Mouse (Mus musculus) WW6 (cell line): ENCODE results near the gene Clspn.

Experiments used
- DNase-seq: peaks from one replicate; pipeline ENCODE4 v3.0.0-alpha.2; 2013; ENCODE audit warnings: low read depth, low spot score

Gene Clspn

DNA sequence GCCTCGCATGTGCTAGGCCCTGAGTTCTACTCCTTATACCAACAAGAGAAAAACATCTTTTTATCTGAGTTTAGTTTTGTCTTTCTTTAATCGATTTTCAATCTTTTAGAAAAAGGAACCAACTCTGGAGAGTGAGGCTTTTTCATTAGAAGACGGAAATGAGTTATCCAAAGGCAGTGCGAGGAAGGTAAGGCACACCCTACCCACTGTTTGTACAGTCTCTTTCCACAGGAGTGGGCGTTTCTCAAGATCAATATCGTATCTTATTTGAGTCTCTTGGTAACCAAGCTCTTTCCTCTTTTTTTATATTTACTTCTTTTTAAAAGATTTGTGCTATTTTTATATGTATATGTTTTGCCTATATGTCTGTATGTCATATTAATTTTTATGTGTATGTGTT, 7.1 kb downstream of the Clspn start:
- DNase-seq = no peak

GRCm38 (mm10) chr4:126567243-126567642, 10.5 kb downstream of the Clspn start:
- no peak for DNase-seq

- DNase-seq = no peak
These were observed 13.0 kb downstream of the Clspn start for GRCm38 (mm10) chr4:126569783-126570182.

DNA sequence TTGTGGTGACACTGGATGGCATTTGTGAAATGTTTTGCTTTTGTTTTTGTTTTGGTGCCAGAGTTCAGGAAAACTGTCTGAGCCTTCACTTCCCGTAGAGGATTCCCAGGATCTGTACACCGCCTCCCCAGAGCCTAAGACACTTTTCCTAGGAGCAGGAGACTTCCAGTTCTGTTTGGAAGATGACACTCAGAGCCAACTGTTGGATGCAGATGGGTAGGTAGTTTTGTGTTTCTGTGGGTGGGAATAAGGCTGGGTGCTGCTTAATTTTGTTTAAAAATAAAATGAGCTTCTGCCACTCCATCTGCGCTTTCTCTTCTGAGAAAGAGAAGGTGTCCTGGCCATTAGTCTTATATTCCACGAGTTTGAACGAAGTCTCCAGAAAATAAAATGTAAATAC, 19.5 kb downstream of the Clspn start:
- no peak for DNase-seq

DNA sequence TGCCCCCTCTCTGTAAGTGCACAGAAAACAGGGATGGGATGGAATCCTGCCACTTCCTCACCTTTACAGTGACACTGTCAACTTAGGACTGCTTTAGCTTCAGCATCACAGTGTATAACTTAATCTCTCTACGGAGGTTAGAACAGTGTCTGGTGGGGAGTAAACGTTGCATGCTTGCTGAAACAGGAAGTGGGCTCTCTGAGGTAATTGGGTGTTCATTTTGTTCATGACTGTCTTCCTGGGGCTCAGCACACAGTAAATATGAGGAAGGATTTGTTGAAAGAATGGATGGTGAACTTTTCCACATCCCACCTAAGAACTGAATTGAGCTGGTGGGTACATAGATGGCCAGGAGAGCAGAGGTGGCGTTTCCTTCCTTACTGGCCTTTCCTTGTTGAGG, 21.2 kb downstream of the Clspn start:
- DNase-seq = no peak

DNA sequence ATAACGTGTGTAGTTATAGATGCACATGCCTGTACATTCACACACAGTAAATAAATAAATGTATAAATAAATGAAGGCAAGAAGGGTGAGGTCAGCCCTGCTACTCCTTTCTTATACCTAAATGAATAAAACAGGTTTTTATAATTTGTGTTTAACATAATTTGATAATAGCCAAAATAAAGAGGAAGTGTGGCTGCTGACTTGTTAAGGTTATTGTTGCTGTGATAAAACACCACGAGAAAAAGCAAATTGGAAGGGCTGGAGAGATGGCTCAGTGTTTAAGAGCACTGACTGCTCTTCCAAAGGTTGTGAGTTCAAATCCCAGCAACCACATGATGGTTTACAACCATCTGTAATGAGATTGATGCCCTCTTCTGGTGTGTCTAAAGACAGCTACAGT, 22.3 kb downstream of the Clspn start:
- DNase-seq = no peak

DNA sequence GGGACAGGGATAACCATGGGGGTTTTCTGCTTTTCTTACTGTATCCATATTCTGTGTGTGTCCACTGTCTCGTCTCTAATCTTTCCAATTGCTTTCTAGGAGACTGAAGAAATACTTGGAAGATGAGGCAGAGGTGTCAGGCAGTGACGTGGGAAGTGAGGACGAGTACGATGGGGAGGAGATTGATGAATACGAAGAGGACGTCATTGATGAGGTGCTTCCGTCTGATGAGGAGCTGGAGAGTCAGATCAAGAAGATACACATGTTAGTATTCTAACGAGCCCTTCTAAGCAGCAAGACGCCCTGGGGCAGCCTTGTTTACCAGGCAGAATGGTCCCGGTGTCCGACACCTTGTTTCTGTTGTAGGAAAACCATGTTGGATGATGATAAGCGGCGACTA, 29.0 kb downstream of the Clspn start:
- DNase-seq = no peak

DNA sequence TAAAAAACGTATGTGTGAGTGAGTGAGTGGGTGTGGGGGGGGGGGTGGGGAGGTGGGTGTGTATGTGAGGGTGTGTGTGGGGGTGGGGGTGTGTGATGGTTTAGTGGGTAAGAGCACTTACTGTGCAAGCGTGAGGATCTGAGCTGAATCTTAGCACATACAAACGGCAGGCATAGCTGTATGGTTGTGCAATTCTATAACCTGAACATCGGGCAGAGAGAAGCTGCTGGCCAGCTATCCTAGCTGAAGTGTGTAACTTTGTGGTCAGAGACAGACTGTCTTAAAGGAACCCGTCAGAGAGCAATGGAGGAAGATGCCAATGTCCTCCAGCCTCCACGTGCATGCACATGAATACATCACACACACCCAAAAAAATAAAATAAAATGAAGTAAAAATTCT, 35.3 kb downstream of the Clspn start:
- DNase-seq = no peak

GRCm38 (mm10) chr4:126599971-126600754, 43.4 kb downstream of the Clspn start:
- DNase-seq = no peak

GRCm38 (mm10) chr4:126601597-126602444, 45.1 kb downstream of the Clspn start:
- DNase-seq = no peak

- no peak for DNase-seq
These were observed 45.7 kb downstream of the Clspn start for GRCm38 (mm10) chr4:126602445-126602762.

GRCm38 (mm10) chr4:126604141-126604540, 47.4 kb downstream of the Clspn start:
- no peak for DNase-seq

DNA sequence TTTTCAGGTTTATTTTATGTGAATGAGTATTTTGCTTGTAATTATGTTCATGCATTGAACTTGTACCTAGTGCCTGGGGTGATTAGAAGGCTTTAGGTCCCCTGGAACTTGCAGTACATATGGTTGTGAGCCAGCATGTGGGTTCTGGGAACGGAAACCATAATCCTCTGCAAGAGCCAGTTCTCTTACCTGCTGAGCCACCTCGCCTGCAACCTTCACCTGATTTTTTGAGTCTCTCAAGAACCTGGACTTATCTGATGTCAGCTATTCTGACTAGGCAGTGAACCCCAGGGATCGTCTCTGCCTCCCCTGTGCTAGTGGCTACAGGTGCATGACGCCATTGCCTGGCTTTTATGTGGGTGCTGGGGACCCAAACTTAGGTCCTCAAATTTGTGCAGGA, 49.0 kb downstream of the Clspn start:
- no peak for DNase-seq

GRCm38 (mm10) chr4:126609606-126610181, 53.0 kb downstream of the Clspn start, which contains the start of gene 5730409E04Rik:
Gene 5730409E04Rik, plus strand, starts transcription at chr4:126609818.
- DNase-seq = no peak

GRCm38 (mm10) chr4:126611991-126612390, 55.3 kb downstream of the Clspn start:
- no peak for DNase-seq

DNA sequence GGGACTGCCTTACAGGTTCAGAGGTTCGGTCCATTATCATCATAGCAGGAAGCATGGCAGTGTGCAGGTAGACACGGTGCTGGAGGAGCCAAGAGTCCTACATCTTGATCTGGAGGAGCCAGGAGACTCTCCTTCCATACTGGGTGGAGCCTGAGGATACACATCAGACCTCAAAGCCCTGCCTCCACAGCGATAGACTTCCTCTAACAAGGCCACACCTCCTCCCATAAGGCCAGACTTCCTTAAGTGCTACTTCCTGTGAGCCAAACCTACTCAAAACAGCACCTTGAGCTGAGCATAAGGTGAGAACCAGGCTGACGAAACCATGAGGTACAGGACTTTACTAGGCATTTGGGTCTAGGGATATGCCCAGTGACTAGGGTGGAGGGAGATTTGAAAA, 59.6 kb downstream of the Clspn start:
- DNase-seq = no peak

DNA sequence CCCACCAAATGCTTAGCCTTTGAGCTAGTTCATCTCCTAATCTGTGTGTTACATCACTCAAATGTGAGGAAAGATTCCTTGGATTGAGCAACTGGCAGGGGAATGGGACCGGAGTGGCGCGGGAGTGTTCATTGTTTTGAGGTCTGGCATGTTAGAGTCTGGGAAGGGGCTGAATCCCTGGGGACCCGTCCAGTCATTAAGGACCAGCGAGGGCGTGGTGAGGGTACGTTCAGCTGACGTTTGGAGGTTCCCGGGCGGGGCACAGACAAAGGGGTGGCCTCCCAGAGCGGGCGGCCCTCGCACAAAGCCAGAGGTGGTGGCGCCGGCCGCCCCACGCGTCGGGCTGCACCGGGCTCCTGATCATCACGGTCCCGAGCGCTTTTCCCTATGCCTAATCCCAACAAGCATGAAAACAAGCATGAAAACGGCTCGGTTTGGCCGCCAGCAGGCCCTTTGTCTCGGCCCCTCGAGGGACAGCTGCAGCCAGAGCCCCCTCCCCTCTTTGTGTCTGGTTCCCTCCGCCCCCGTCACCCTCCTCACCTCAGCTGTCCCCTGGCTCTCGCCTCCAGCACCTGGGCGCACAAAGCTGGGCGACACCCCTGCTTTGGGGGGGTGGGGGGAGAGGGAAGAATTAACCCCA, 63.1 kb downstream of the Clspn start:
- DNase-seq = no peak

- no peak for DNase-seq
These were observed 63.7 kb downstream of the Clspn start for GRCm38 (mm10) chr4:126620349-126620874.

- DNase-seq = no peak
These were observed 70.4 kb downstream of the Clspn start for GRCm38 (mm10) chr4:126627021-126627681.

DNA sequence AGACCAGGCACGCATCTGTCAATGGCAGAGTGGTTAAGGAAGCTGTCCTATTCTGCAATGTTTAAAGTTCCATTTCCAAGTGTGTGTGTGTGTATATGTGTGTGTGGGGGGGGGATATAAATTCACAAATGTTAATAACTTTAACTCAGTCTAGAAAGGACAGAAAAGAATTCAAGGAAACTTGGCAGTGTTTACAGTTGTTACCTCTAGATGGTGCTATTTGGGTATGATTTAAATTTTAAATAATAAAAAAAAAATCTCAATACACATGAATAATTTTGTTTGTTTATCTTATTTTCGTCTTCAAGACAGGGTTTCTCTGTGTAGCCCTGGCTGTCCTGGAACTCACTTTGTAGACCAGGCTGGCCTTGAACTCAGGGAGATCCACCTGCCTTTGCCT, 75.2 kb downstream of the Clspn start:
- no peak for DNase-seq

DNA sequence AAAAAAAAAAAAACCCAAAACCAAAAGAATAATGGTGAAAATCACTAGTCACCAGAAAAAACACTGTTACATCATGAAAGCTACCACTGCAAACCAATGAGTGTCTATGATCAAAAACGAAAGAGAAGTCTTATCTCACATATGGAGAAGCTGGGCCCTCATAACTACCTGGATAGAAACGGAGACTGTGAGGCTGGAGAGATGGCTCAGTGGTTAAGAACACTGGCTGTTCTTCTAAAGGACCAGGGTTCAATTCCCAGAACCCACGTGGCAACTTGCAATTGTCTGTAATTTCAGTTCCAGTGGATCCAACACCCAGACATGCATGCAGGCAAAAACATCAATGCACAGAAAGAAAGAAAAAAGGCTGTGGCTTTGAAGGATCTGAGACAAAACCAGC, 75.9 kb downstream of the Clspn start:
- DNase-seq = no peak
